Comparison of ENCODE assay signal across 13 mouse cellular contexts in the genomic region with DNA sequence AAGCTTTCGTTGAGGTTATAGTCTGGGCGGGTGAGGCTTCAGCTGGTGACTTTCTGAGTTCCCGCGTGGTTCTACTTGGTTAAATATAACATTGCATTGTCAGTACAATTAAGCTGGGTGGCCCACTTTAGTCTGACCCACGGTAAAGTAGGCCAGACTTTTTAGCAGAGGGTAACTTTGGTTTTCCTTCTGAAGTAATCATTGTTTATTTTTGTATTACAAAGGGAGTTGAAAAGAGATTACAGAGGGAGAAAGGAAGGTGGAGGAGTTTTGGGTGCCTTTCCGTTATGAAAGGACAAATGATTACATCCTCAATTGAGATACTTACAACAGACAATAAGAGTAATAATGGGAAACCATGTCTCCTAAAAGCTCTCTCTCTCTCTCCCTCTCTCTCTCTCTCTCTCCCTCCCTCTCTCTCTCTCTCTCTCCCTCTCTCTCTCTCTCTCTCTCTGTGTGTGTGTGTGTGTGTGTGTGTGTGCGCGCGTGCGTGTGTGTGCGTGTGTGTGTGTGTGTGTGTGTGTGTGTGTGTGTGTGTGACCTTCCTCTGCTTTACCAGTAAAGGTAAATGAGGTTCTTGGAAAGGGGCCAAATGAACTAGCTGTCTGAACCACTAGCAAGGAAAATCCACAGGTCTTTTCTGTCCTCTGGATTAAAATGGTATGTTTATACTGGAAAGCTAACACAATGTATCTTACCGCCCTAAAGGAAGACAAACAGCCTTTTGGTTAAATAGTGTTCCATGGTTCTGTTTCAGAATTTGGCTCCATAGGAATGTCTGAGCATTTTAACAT. TPM values are rescaled to one million over a fixed set of nuclear protein-coding genes. Genes with fewer than 3 reads are reported as not detected.
DNase-seq lines count a peak whose midpoint lies in the region; ATAC-seq and TF ChIP-seq lines count a peak whose summit lies in the region.
"Had no signal": no experiment of that assay in that cellular context is flagged by ENCODE, and none has a peak within 500 bp of the region (broad histone marks: within the 10 kb centered on the region; RNA-seq: fewer than 3 reads in every experiment).

No protein-coding gene starts in this region.

- H3K4me2 ChIP-seq in intestine, embryonic 14.5 days (ENCODE audit: low read length): peak overlapping the region; percentile 47; the same call in 1 of the 2 replicates
- H3K4me2 ChIP-seq in intestine, postnatal 0 days (replicated peaks; ENCODE audit: low read depth): no peak overlapping the region
- H3K4me2 ChIP-seq in hindbrain, embryonic 12.5 days (replicated peaks): peak overlapping the region; percentile 86
- H3K4me2 ChIP-seq in myocyte (ENCODE audit: low read depth): peak overlapping the region; percentile 85

- H3K9ac ChIP-seq in intestine, embryonic 14.5 days (ENCODE audit: low read length): no peak overlapping the region
- no peak overlapping the region for H3K9ac ChIP-seq in intestine, postnatal 0 days (ENCODE audit: low read depth, low read length)
- H3K9ac ChIP-seq in hindbrain, embryonic 12.5 days: peak overlapping the region; percentile 86

- no peak overlapping the region for H3ac ChIP-seq in myocyte (ENCODE audit: control insufficient read depth, insufficient read length)

- no peak overlapping the region for H3K27ac ChIP-seq in intestine, embryonic 14.5 days (ENCODE audit: low read depth)
- no peak overlapping the region for H3K27ac ChIP-seq in intestine, postnatal 0 days (ENCODE audit: low read depth, low read length)
- peak overlapping the region; percentile 96 for H3K27ac ChIP-seq in hindbrain, embryonic 12.5 days
- H3K27ac ChIP-seq: gastrocnemius, adult 2 months had no signal

- 13% methylated on average over 7 of the region's 12 CpGs for WGBS in intestine, embryonic 14.5 days
- 18% methylated on average over 8 of the region's 12 CpGs for WGBS in intestine, postnatal 0 days
- WGBS in hindbrain, embryonic 12.5 days: 9% methylated on average over 7 of the region's 12 CpGs

- TF ChIP-seq CTCF in intestine, postnatal 0 days (IDR thresholded peaks at IDR 0.05; ENCODE audit: low read depth): no peak

- ATAC-seq in intestine, embryonic 14.5 days (replicated peaks; ENCODE audit: low FRiP score, low TSS enrichment, low read depth): no peak
- no peak for ATAC-seq in intestine, postnatal 0 days
- no peak for ATAC-seq in hindbrain, embryonic 12.5 days (ENCODE audit: low FRiP score)

- H3K79me2 ChIP-seq in myocyte (ENCODE audit: control insufficient read depth, insufficient read depth): no peaks in the 10 kb centered on the region

- no peak for DNase-seq in intestine, embryonic 14.5 days (ENCODE audit: low spot score)
- DNase-seq in embryo, embryonic 9.5 days (ENCODE audit: extremely low spot score): peak; percentile 4
- DNase-seq in thymus, postnatal 4 days: no peak
- DNase-seq in kidney, postnatal 36 days: no peak
- DNase-seq in adrenal gland, adult 8-10 months: no peak
- DNase-seq: adrenal gland, postnatal 25 days; gastrocnemius, adult 2 months; kidney, adult 2 months; lung, postnatal 4 days had no signal

- no peaks in the 10 kb centered on the region for H3K36me3 ChIP-seq in intestine, embryonic 14.5 days (ENCODE audit: control insufficient read depth, insufficient read depth, low read length)
- H3K36me3 ChIP-seq in intestine, postnatal 0 days (ENCODE audit: control insufficient read depth, insufficient read depth): no peaks in the 10 kb centered on the region
- no peaks in the 10 kb centered on the region for H3K36me3 ChIP-seq in hindbrain, embryonic 12.5 days
- no peaks in the 10 kb centered on the region for H3K36me3 ChIP-seq in myocyte (ENCODE audit: control insufficient read depth, insufficient read depth)

- no peaks in the 10 kb centered on the region for H3K9me3 ChIP-seq in intestine, embryonic 14.5 days (ENCODE audit: control insufficient read depth, low read length)
- H3K9me3 ChIP-seq in intestine, postnatal 0 days (ENCODE audit: control insufficient read depth): no peaks in the 10 kb centered on the region
- H3K9me3 ChIP-seq in hindbrain, embryonic 12.5 days (replicated peaks): no peaks in the 10 kb centered on the region

- H3K4me1 ChIP-seq in intestine, embryonic 14.5 days (replicated peaks; ENCODE audit: control insufficient read depth, insufficient read depth, low read length): peaks cover 13% of the 10 kb centered on the region
- no peaks in the 10 kb centered on the region for H3K4me1 ChIP-seq in intestine, postnatal 0 days (replicated peaks; ENCODE audit: control insufficient read depth, insufficient read depth, low read length)
- H3K4me1 ChIP-seq in hindbrain, embryonic 12.5 days: peaks cover 19% of the 10 kb centered on the region

- peak overlapping the region; percentile 26 for H3K4me3 ChIP-seq in intestine, embryonic 14.5 days (ENCODE audit: low read depth, low read length)
- H3K4me3 ChIP-seq in intestine, postnatal 0 days (ENCODE audit: low read depth, low read length): no peak overlapping the region
- peak overlapping the region; percentile 62 for H3K4me3 ChIP-seq in hindbrain, embryonic 12.5 days
- peak overlapping the region; percentile 43 for H3K4me3 ChIP-seq in myocyte
- H3K4me3 ChIP-seq: gastrocnemius, adult 2 months had no signal

- TF ChIP-seq POLR2A in myocyte (IDR thresholded peaks at IDR 0.05; ENCODE audit: insufficient read length, low read depth): no peak

- H3K27me3 ChIP-seq in intestine, embryonic 14.5 days (replicated peaks; ENCODE audit: control insufficient read depth, insufficient read depth, low read length): peaks cover 51% of the 10 kb centered on the region
- peaks cover 40% of the 10 kb centered on the region for H3K27me3 ChIP-seq in intestine, postnatal 0 days (replicated peaks; ENCODE audit: control insufficient read depth, insufficient read depth, low read length)
- no peaks in the 10 kb centered on the region; the same call in 1 of the 2 replicates for H3K27me3 ChIP-seq in hindbrain, embryonic 12.5 days
- no peaks in the 10 kb centered on the region for H3K27me3 ChIP-seq in myocyte (ENCODE audit: control insufficient read depth, insufficient read depth, insufficient read length)

TF ChIP-seq in myocyte, 11 proteins besides CTCF, POLR2A, EP300 and RAD21:
- TF ChIP-seq TCF3 (IDR thresholded peaks at IDR 0.05; ENCODE audit: insufficient read length, low read depth): no peak
- TF ChIP-seq E2F4 (IDR thresholded peaks at IDR 0.05; ENCODE audit: insufficient read depth): no peak
- TF ChIP-seq SRF (IDR thresholded peaks at IDR 0.05; ENCODE audit: control insufficient read depth, insufficient read length, low read depth): no peak
- no peak for TF ChIP-seq MAX (IDR thresholded peaks at IDR 0.05; ENCODE audit: low read depth)
- TF ChIP-seq POLR2AphosphoS2 (IDR thresholded peaks at IDR 0.05; ENCODE audit: insufficient read length, low read depth): no peak
- no peak for TF ChIP-seq TCF12 (IDR thresholded peaks at IDR 0.05; ENCODE audit: insufficient read depth, poor library complexity, severe bottlenecking)
- TF ChIP-seq CEBPB (IDR thresholded peaks at IDR 0.05; ENCODE audit: insufficient read depth, poor library complexity, severe bottlenecking): no peak
- no peak for TF ChIP-seq MYOD1 (IDR thresholded peaks at IDR 0.05; ENCODE audit: control insufficient read depth in 1 of 3, insufficient read length in 2 of 3, low read depth in 2 of 3)
- no peak for TF ChIP-seq USF1 (IDR thresholded peaks at IDR 0.05; ENCODE audit: low read depth)
- no peak for TF ChIP-seq MYOG (IDR thresholded peaks at IDR 0.05; ENCODE audit: control insufficient read depth in 1 of 3, insufficient read depth in 1 of 3, insufficient read length in 2 of 3, low read depth in 2 of 3)
- no peak for TF ChIP-seq REST (IDR thresholded peaks at IDR 0.05; ENCODE audit: insufficient read depth, insufficient read length)

RNA-seq across cellular contexts. Expression of a gene that starts 1.2 kb away (rescaled TPM):
- polyA plus RNA-seq in intestine, embryonic 14.5 days (2014; fragmentation: Nextera tagmentation; extraction: Ambion mirVana): 3.3 and 4.2 TPM in 2 replicates
- polyA plus RNA-seq in intestine, postnatal 0 days (2015; fragmentation: Nextera tagmentation; extraction: Ambion mirVana): 2.2 and 2.7 TPM in 2 replicates
- polyA plus RNA-seq in hindbrain, embryonic 12.5 days (2016; fragmentation: Nextera tagmentation; extraction: Ambion mirVana): 72.8 and 90.4 TPM in 2 replicates
- 1.6 TPM for polyA plus RNA-seq in myocyte (2012; fragmentation: generic; extraction: Trizol)
- 10 to 100 TPM in 3 of 4 experiments, 1 to 10 TPM in 1; 8.3 to 15.9 (median 12.0) TPM for total RNA-seq in adrenal gland, adult 8-10 months (2022)
- total RNA-seq: gastrocnemius, adult 2 months had no signal

RNA-seq across cellular contexts. Expression of a gene that starts 53.9 kb away (rescaled TPM):
- polyA plus RNA-seq in intestine, embryonic 14.5 days (2014; fragmentation: Nextera tagmentation; extraction: Ambion mirVana): 0.89 TPM in 1 of 2 replicates, not detected in the other
- 0.25 TPM in 2 replicates for polyA plus RNA-seq in intestine, postnatal 0 days (2015; fragmentation: Nextera tagmentation; extraction: Ambion mirVana)
- 5.2 and 6.7 TPM in 2 replicates for polyA plus RNA-seq in hindbrain, embryonic 12.5 days (2016; fragmentation: Nextera tagmentation; extraction: Ambion mirVana)
- 0.16 TPM for polyA plus RNA-seq in myocyte (2012; fragmentation: generic; extraction: Trizol)
- total RNA-seq in adrenal gland, adult 8-10 months (2022): 1 to 10 TPM in 3 of 4 experiments, not detected in 1; 1.9 to 3.9 (median 2.5) TPM
- total RNA-seq: adrenal gland, postnatal 25 days; gastrocnemius, adult 2 months had no signal
- polyA plus RNA-seq: kidney, adult 2 months; limb, embryonic 11.5 days had no signal

Comparison
In these comparisons a context has a peak if more than half of its experiments do, and no peak if none do; other contexts are left out.
1. RNA of a gene that starts 1.2 kb away (polyA plus RNA-seq): 72.8 to 90.4 TPM in hindbrain, embryonic 12.5 days; 3.3 to 4.2 TPM in intestine, embryonic 14.5 days, 2.2 to 2.7 TPM in intestine, postnatal 0 days and 1.6 TPM in myocyte (single experiment); every median in the first group is over 10 times any median in the second.